Mouse (Mus musculus) cerebellum, adult 11-12 months (tissue): ENCODE data around the gene Eif2a.

Source experiments
- DNase-seq: peaks from one replicate; pipeline ENCODE4 v3.0.0; 2022

The Eif2a gene

GRCm38 (mm10) chr3:58525652-58526407, at the start of gene Eif2a, which contains the start of gene Serp1:
TSS of gene Eif2a (plus strand) at chr3:58525821.
TSS of gene Serp1 (minus strand) at chr3:58525892.
- peak; percentile 99 for DNase-seq

- no peak for DNase-seq
Measured at GRCm38 (mm10) chr3:58478755-58479455, 46.7 kb upstream of the Eif2a start.

- no peak for DNase-seq
Measured at GRCm38 (mm10) chr3:58485883-58486282, 39.7 kb upstream of the Eif2a start.

GRCm38 (mm10) chr3:58487121-58487520, 38.5 kb upstream of the Eif2a start:
- DNase-seq = no peak

GRCm38 (mm10) chr3:58487999-58488775, 37.4 kb upstream of the Eif2a start:
- DNase-seq = no peak

GRCm38 (mm10) chr3:58490787-58491186, 34.8 kb upstream of the Eif2a start:
- no peak for DNase-seq

GRCm38 (mm10) chr3:58493621-58494020, 32.0 kb upstream of the Eif2a start:
- DNase-seq = no peak

- DNase-seq = no peak
Measured at GRCm38 (mm10) chr3:58501961-58502360, 23.7 kb upstream of the Eif2a start.

GRCm38 (mm10) chr3:58503720-58504333, 21.8 kb upstream of the Eif2a start:
- no peak for DNase-seq

- no peak for DNase-seq
Measured at GRCm38 (mm10) chr3:58504676-58505075, 20.9 kb upstream of the Eif2a start.

GRCm38 (mm10) chr3:58508020-58508750, 17.4 kb upstream of the Eif2a start:
- DNase-seq = no peak

GRCm38 (mm10) chr3:58511581-58511980, 14.0 kb upstream of the Eif2a start:
- no peak for DNase-seq

GRCm38 (mm10) chr3:58512740-58513139, 12.9 kb upstream of the Eif2a start:
- no peak for DNase-seq

GRCm38 (mm10) chr3:58513483-58513882, 12.1 kb upstream of the Eif2a start:
- DNase-seq = no peak

GRCm38 (mm10) chr3:58515947-58516601, 9.5 kb upstream of the Eif2a start:
- DNase-seq = no peak

GRCm38 (mm10) chr3:58516602-58516976, 9.0 kb upstream of the Eif2a start:
- DNase-seq = no peak

- no peak for DNase-seq
Measured at GRCm38 (mm10) chr3:58517258-58517657, 8.4 kb upstream of the Eif2a start.

GRCm38 (mm10) chr3:58517800-58518199, 7.8 kb upstream of the Eif2a start:
- no peak for DNase-seq

- no peak for DNase-seq
Measured at GRCm38 (mm10) chr3:58518962-58519361, 6.7 kb upstream of the Eif2a start.

GRCm38 (mm10) chr3:58519536-58519935, 6.1 kb upstream of the Eif2a start:
- DNase-seq = no peak

- no peak for DNase-seq
Measured at GRCm38 (mm10) chr3:58520286-58520685, 5.3 kb upstream of the Eif2a start.

- DNase-seq = no peak
Measured at GRCm38 (mm10) chr3:58521361-58521760, 4.3 kb upstream of the Eif2a start.
